Mouse (Mus musculus) cerebellum, adult 2 months (tissue): ENCODE results near the gene Krt26.

Experiments used
- CTCF ChIP-seq: fragments of 200-500 bp; IDR thresholded peaks from 2 replicates; pipeline ENCODE4 v1.5.1; 2011; ENCODE audit warnings: low read depth, mild to moderate bottlenecking, control low read depth, low read length, moderate library complexity, borderline replicate concordance; ENCODE audit not compliant: insufficient read depth
- POLR2A ChIP-seq: fragments of 200-500 bp; IDR thresholded peaks from 2 replicates; pipeline ENCODE4 v1.6.1; 2011; ENCODE audit warnings: low read length, control low read depth, borderline replicate concordance; ENCODE audit not compliant: insufficient read depth

- TF ChIP-seq CTCF: peak; percentile 90
- TF ChIP-seq POLR2A: no peak
Observed at GRCm38 (mm10) chr11:99292846-99293245, 44.9 kb downstream of the Krt26 start.
